Mouse (Mus musculus) brain, embryonic 14.5 days (tissue): ENCODE results near the gene Trim11.

Experiments
- CTCF ChIP-seq: fragments of 200-500 bp; IDR thresholded peaks from 2 replicates; pipeline ENCODE4 v1.5.1; 2012; ENCODE audit warnings: inconsistent platforms, mild to moderate bottlenecking, moderate library complexity, borderline replicate concordance; ENCODE audit not compliant: insufficient read depth, insufficient read length; ENCODE audit errors: extremely low read depth
- POLR2A ChIP-seq: fragments of 200-500 bp; IDR thresholded peaks from 2 replicates; pipeline ENCODE4 v1.6.1; 2012; ENCODE audit warnings: mild to moderate bottlenecking, inconsistent platforms, borderline replicate concordance; ENCODE audit not compliant: poor library complexity, insufficient read depth, insufficient read length, severe bottlenecking; ENCODE audit errors: extremely low read depth

- no peak for TF ChIP-seq POLR2A
- no peak for TF ChIP-seq CTCF
Observed at GRCm38 (mm10) chr11:58957226-58957914, 20.5 kb upstream of the Trim11 start.
